8 mouse cellular contexts compared by ENCODE assay signal in genomic region chr8:13785250-13785763, GRCm38 (mm10). TPM values are rescaled to one million over a fixed set of nuclear protein-coding genes. Genes with fewer than 3 reads are reported as not detected.
DNase-seq lines count a peak whose midpoint lies in the region; ATAC-seq and TF ChIP-seq lines count a peak whose summit lies in the region.

Upf3a (plus strand) TSS chr8:13785615.

- peaks cover 25% of the 10 kb centered on the region for H3K36me3 ChIP-seq in hindbrain, postnatal 0 days (ENCODE audit: insufficient read depth, low read length)

- peak; percentile 92 for DNase-seq in WW6 (ENCODE audit: low read depth, low spot score)
- peak; percentile 73 to 92 for DNase-seq in cerebellum, postnatal 4 days (ENCODE audit: low spot score in 2 of 2)
- peak; percentile 96 for DNase-seq in gastrocnemius, adult 2 months
- peak; percentile 97 for DNase-seq in hindbrain, postnatal 0 days (ENCODE audit: low spot score)
- DNase-seq in left cerebral cortex, adult 2 months (ENCODE audit: extremely low spot score in 1 of 2, low spot score in 2 of 2) = peak; percentile 88 to 89
- peak; percentile 85 to 87 for DNase-seq in right cerebral cortex, adult 2 months (ENCODE audit: low spot score in 2 of 2)
- DNase-seq in urinary bladder, postnatal 14 days (ENCODE audit: low spot score) = peak; percentile 91

- peak; percentile 97 for ATAC-seq in hindbrain, postnatal 0 days
- ATAC-seq in megakaryocyte, adult 5-6 weeks (ENCODE audit: poor library complexity, severe bottlenecking) = peak; percentile 93

- peak within 1 kb of the TSS; percentile 77 for H3K9ac ChIP-seq in hindbrain, postnatal 0 days (replicated peaks; ENCODE audit: low read length)

- no peaks in the 10 kb centered on the region for H3K9me3 ChIP-seq in hindbrain, postnatal 0 days (ENCODE audit: low read length)

- intact Hi-C loops in gastrocnemius, adult 2 months (cut with DNase I) = loop anchor here (2.0 to 5.0 kb wide), 3 partner anchors 27 to 102 kb away; partner anchors contain the start of gene Champ1
- intact Hi-C loops in left cerebral cortex, adult 2 months (cut with DNase I) = loop anchor here (2.0 to 5.0 kb wide), 3 partner anchors 82 to 235 kb away; partner anchors contain the start of gene Champ1

- H3K4me3 ChIP-seq in gastrocnemius, adult 2 months = peak within 1 kb of the TSS; percentile 77
- peak within 1 kb of the TSS; percentile 56 for H3K4me3 ChIP-seq in hindbrain, postnatal 0 days (ENCODE audit: low read length)
- H3K4me3 ChIP-seq in left cerebral cortex, adult 2 months = peak within 1 kb of the TSS; percentile 88

- peak within 1 kb of the TSS; percentile 99 for H3K27ac ChIP-seq in gastrocnemius, adult 2 months
- peak within 1 kb of the TSS; percentile 95 for H3K27ac ChIP-seq in hindbrain, postnatal 0 days
- peak within 1 kb of the TSS; percentile 100 for H3K27ac ChIP-seq in left cerebral cortex, adult 2 months

- H3K4me2 ChIP-seq in hindbrain, postnatal 0 days (ENCODE audit: low read depth, low read length) = peak within 1 kb of the TSS; percentile 67

- under 1% methylated on average over 47 of the region's 47 CpGs for WGBS in hindbrain, postnatal 0 days

- TF ChIP-seq CTCF in gastrocnemius, adult 2 months (IDR thresholded peaks at IDR 0.05) = peak; percentile 86
- peak; percentile 84 for TF ChIP-seq CTCF in hindbrain, postnatal 0 days (IDR thresholded peaks at IDR 0.05; ENCODE audit: low read depth)
- TF ChIP-seq CTCF in left cerebral cortex, adult 2 months (IDR thresholded peaks at IDR 0.05) = peak; percentile 89

- peaks cover 3% of the 10 kb centered on the region; the same call in 1 of the 2 replicates for H3K4me1 ChIP-seq in hindbrain, postnatal 0 days (ENCODE audit: insufficient read depth, low read length)

- H3K27me3 ChIP-seq in hindbrain, postnatal 0 days (ENCODE audit: insufficient read depth, low read length) = no peaks in the 10 kb centered on the region

RNA-seq across cellular contexts. Expression of gene Upf3a, which starts in this region (rescaled TPM):
- total RNA-seq in gastrocnemius, adult 2 months (2021) = 10 to 100 TPM in 1 of 2 experiments, 1 to 10 TPM in 1; 8.8 to 10.1 TPM
- 14.7 and 20.6 TPM in 2 replicates for total RNA-seq in hindbrain, postnatal 0 days (2014; rRNA removed)
- 44.9 and 51.3 TPM in 2 replicates for polyA plus RNA-seq in hindbrain, postnatal 0 days (2015; fragmentation: Nextera tagmentation; extraction: Ambion mirVana)
- 10 to 100 TPM; 35.9 to 36.7 TPM for total RNA-seq in left cerebral cortex, adult 2 months (2021)
- 16.8 and 21.0 TPM in 2 replicates for total RNA-seq in megakaryocyte, adult 5-6 weeks (2015)
- total RNA-seq in megakaryocyte, adult 5-6 weeks (2017) = 32.2 and 36.6 TPM in 2 replicates

Comparison
In these comparisons a context has a peak if more than half of its experiments do, and no peak if none do; other contexts are left out.
1. Peak in every context shown above with its lines: DNase-seq, ATAC-seq, H3K4me3 ChIP-seq and H3K27ac ChIP-seq.